ENCODE assay signal across 28 mouse cellular contexts in genomic region chr2:33997106-33997505, GRCm38 (mm10).
"Had no signal": no experiment of that assay in that cellular context is flagged by ENCODE, and none has a peak within 500 bp of the region (broad histone marks: within the 10 kb centered on the region; RNA-seq: fewer than 3 reads in every experiment).

No protein-coding gene starts in this region.

- H3K9me3 ChIP-seq: embryonic facial prominence, embryonic 10.5 days; embryonic facial prominence, embryonic 12.5 days; forebrain, embryonic 13.5 days; forebrain, embryonic 15.5 days had no signal

- H3K27me3 ChIP-seq: embryonic facial prominence, embryonic 12.5 days; embryonic facial prominence, embryonic 13.5 days; embryonic facial prominence, embryonic 15.5 days; forebrain, embryonic 12.5 days; forebrain, embryonic 13.5 days; forebrain, embryonic 15.5 days had no signal

- H3K4me2 ChIP-seq: embryonic facial prominence, embryonic 12.5 days; embryonic facial prominence, embryonic 13.5 days; embryonic facial prominence, embryonic 15.5 days; forebrain, embryonic 12.5 days; forebrain, embryonic 13.5 days; forebrain, embryonic 15.5 days had no signal

- H3K36me3 ChIP-seq: embryonic facial prominence, embryonic 10.5 days; embryonic facial prominence, embryonic 12.5 days; embryonic facial prominence, embryonic 13.5 days; embryonic facial prominence, embryonic 15.5 days; forebrain, embryonic 10.5 days; forebrain, embryonic 12.5 days; forebrain, embryonic 15.5 days had no signal

- H3K9ac ChIP-seq: embryonic facial prominence, embryonic 12.5 days; embryonic facial prominence, embryonic 13.5 days; embryonic facial prominence, embryonic 15.5 days; forebrain, embryonic 12.5 days; forebrain, embryonic 13.5 days; forebrain, embryonic 15.5 days; forebrain, postnatal 0 days had no signal

- ATAC-seq: forebrain, embryonic 13.5 days; forebrain, embryonic 14.5 days; forebrain, embryonic 15.5 days; forebrain, embryonic 16.5 days; forebrain, postnatal 0 days had no signal

- H3K4me3 ChIP-seq: embryonic facial prominence, embryonic 10.5 days; embryonic facial prominence, embryonic 12.5 days; embryonic facial prominence, embryonic 13.5 days; embryonic facial prominence, embryonic 15.5 days; erythroblast, embryonic 14.5 days; forebrain, embryonic 10.5 days; forebrain, embryonic 12.5 days; forebrain, embryonic 13.5 days; forebrain, embryonic 15.5 days; gastrocnemius, adult 2 months; heart, adult 2 months had no signal

- H3K27ac ChIP-seq: embryonic facial prominence, embryonic 10.5 days; embryonic facial prominence, embryonic 12.5 days; embryonic facial prominence, embryonic 13.5 days; embryonic facial prominence, embryonic 15.5 days; forebrain, embryonic 10.5 days; forebrain, embryonic 12.5 days; forebrain, embryonic 13.5 days; forebrain, embryonic 15.5 days; gastrocnemius, adult 2 months; heart, adult 2 months had no signal

- DNase-seq: cerebellum, adult 2 months; cerebellum, adult 8-10 months; cerebellum, adult 9-10 months; cerebellum, adult 9-11 months; cerebellum, postnatal 10 days; cerebellum, postnatal 14 days; cerebellum, postnatal 25 days; cerebellum, postnatal 36 days; embryo, embryonic 11 days; forebrain, postnatal 0 days; gastrocnemius, adult 2 months; gastrocnemius, postnatal 10 days; gastrocnemius, postnatal 14 days; gastrocnemius, postnatal 25 days; gastrocnemius, postnatal 36 days; heart, adult 18-20 months; heart, adult 2 months had no signal

- H3K4me1 ChIP-seq: embryonic facial prominence, embryonic 10.5 days; embryonic facial prominence, embryonic 12.5 days; embryonic facial prominence, embryonic 13.5 days; embryonic facial prominence, embryonic 15.5 days; forebrain, embryonic 10.5 days; forebrain, embryonic 12.5 days; forebrain, embryonic 13.5 days; forebrain, embryonic 15.5 days had no signal
